Mouse (Mus musculus) MEL (cell line): ENCODE data around the gene Thap4. TPM values are rescaled to one million over a fixed set of nuclear protein-coding genes. Genes with fewer than 3 reads are reported as not detected.

Source experiments
- DNase-seq: peaks from one replicate; pipeline ENCODE4 v3.0.0; 2011; ENCODE audit warnings: low read depth, low spot score
- H3K27ac ChIP-seq: 2 replicates; pipeline ENCODE4 v1.5.1; 2012; ENCODE audit warnings: low read depth, mild to moderate bottlenecking, control low read depth, low read length, moderate library complexity; ENCODE audit not compliant: control insufficient read depth
- H3K27me3 ChIP-seq, 2 experiments: fragments of 150-350 bp in 1 of 2; sonication (generic) in 1 of 2; 2 replicates each; pipeline ENCODE4 v1.6.1; 2012; ENCODE audit warnings: low read length in 2 of 2, mild to moderate bottlenecking in 2 of 2, improper control_type of control experiment in 1 of 2, moderate library complexity in 1 of 2; ENCODE audit not compliant: insufficient read depth in 2 of 2, control insufficient read depth in 1 of 2
- H3K36me3 ChIP-seq, 2 experiments: 2 replicates each; pipeline ENCODE4 v1.6.1; 2012 to 2014; ENCODE audit warnings: low read length in 2 of 2, improper control_type of control experiment in 1 of 2, inconsistent platforms in 1 of 2, mild to moderate bottlenecking in 1 of 2; ENCODE audit not compliant: insufficient read depth in 2 of 2, control insufficient read depth in 1 of 2
- H3K4me1 ChIP-seq, 2 experiments: fragments of 150-350 bp in 1 of 2; sonication (generic) in 1 of 2; 2 replicates each; pipeline ENCODE4 v1.6.1; 2012; ENCODE audit warnings: low read length in 2 of 2, improper control_type of control experiment in 1 of 2, mild to moderate bottlenecking in 1 of 2; ENCODE audit not compliant: insufficient read depth in 2 of 2, control insufficient read depth in 1 of 2
- H3K4me3 ChIP-seq, 2 experiments: fragments of 150-350 bp in 1 of 2; sonication (generic) in 1 of 2; 2 replicates each; pipeline ENCODE4 v1.5.1; 2012; ENCODE audit warnings: low read depth in 2 of 2, low read length in 2 of 2, mild to moderate bottlenecking in 2 of 2, moderate library complexity in 2 of 2, control low read depth in 1 of 2, improper control_type of control experiment in 1 of 2; ENCODE audit not compliant: control insufficient read depth in 1 of 2, insufficient read depth in 1 of 2
- H3K79me2 ChIP-seq: 2 replicates; pipeline ENCODE4 v1.6.1; 2012; ENCODE audit warnings: mild to moderate bottlenecking, low read length, moderate library complexity; ENCODE audit not compliant: control insufficient read depth, poor library complexity, insufficient read depth
- H3K9ac ChIP-seq: 2 replicates; pipeline ENCODE4 v1.6.1; 2012; ENCODE audit warnings: low read depth, mild to moderate bottlenecking, control low read depth, low read length, moderate library complexity; ENCODE audit not compliant: control insufficient read depth, poor library complexity, severe bottlenecking
- H3K9me3 ChIP-seq: fragments of 150-350 bp; sonication (generic); replicated peaks from 2 replicates; pipeline ENCODE4 v1.6.1; 2012; ENCODE audit warnings: mild to moderate bottlenecking, low read length, improper control_type of control experiment, moderate library complexity; ENCODE audit not compliant: insufficient read depth
- CHD1 ChIP-seq: IDR thresholded peaks from 2 replicates; pipeline ENCODE4 v1.6.1; 2012; ENCODE audit warnings: low read depth, mild to moderate bottlenecking, inconsistent platforms, low read length, improper control_type of control experiment
- CHD2 ChIP-seq: IDR thresholded peaks from 2 replicates; pipeline ENCODE4 v1.6.1; 2011; ENCODE audit warnings: low read length, improper control_type of control experiment
- E2F4 ChIP-seq: IDR thresholded peaks from 2 replicates; pipeline ENCODE4 v1.6.1; 2011; ENCODE audit warnings: low read depth, low read length, improper control_type of control experiment, borderline replicate concordance
- ELF1 ChIP-seq: IDR thresholded peaks from 2 replicates; pipeline ENCODE4 v1.6.1; 2014; ENCODE audit warnings: low read depth, mild to moderate bottlenecking, inconsistent platforms, low read length, improper control_type of control experiment, moderate library complexity
- GABPA ChIP-seq: IDR thresholded peaks from 2 replicates; pipeline ENCODE4 v1.6.1; 2012; ENCODE audit warnings: low read depth, mild to moderate bottlenecking, inconsistent platforms, low read length, improper control_type of control experiment, moderate library complexity
- HCFC1 ChIP-seq: IDR thresholded peaks from 2 replicates; pipeline ENCODE4 v1.6.1; 2012; ENCODE audit warnings: low read depth, mild to moderate bottlenecking, inconsistent platforms, low read length, improper control_type of control experiment, moderate library complexity
- MAX ChIP-seq: IDR thresholded peaks from 2 replicates; pipeline ENCODE4 v1.6.1; 2011; ENCODE audit warnings: low read length, improper control_type of control experiment
- MAZ ChIP-seq: IDR thresholded peaks from 2 replicates; pipeline ENCODE4 v1.6.1; 2012; ENCODE audit warnings: low read depth, mild to moderate bottlenecking, inconsistent platforms, low read length, improper control_type of control experiment
- MEF2A ChIP-seq: IDR thresholded peaks from 2 replicates; pipeline ENCODE4 v1.6.1; 2014; ENCODE audit warnings: low read depth, mild to moderate bottlenecking, inconsistent platforms, low read length, improper control_type of control experiment; ENCODE audit not compliant: poor library complexity, insufficient replicate concordance, severe bottlenecking; ENCODE audit errors: extremely low read depth
- MYB ChIP-seq: IDR thresholded peaks from 2 replicates; pipeline ENCODE4 v1.6.1; 2011; ENCODE audit warnings: mild to moderate bottlenecking, low read depth, low read length, improper control_type of control experiment
- MYC ChIP-seq: IDR thresholded peaks from 2 replicates; pipeline ENCODE4 v1.6.1; 2011; ENCODE audit warnings: low read depth, mild to moderate bottlenecking, low read length, improper control_type of control experiment, moderate library complexity
- NELFE ChIP-seq: IDR thresholded peaks from 2 replicates; pipeline ENCODE4 v1.6.1; 2011; ENCODE audit warnings: low read depth, low read length, improper control_type of control experiment
- NRF1 ChIP-seq: IDR thresholded peaks from 2 replicates; pipeline ENCODE4 v1.6.1; 2014; ENCODE audit warnings: low read depth, mild to moderate bottlenecking, inconsistent platforms, low read length, improper control_type of control experiment, moderate library complexity; ENCODE audit not compliant: poor library complexity, insufficient read depth, severe bottlenecking
- POLR2A ChIP-seq, 2 experiments: IDR thresholded peaks; 2 replicates each; pipeline ENCODE4 v1.6.1; 2011 to 2012; ENCODE audit warnings: low read length in 2 of 2, mild to moderate bottlenecking in 2 of 2, control low read depth in 1 of 2, improper control_type of control experiment in 1 of 2, low read depth in 1 of 2, moderate library complexity in 1 of 2; ENCODE audit not compliant: control insufficient read depth in 1 of 2, insufficient read depth in 1 of 2, poor library complexity in 1 of 2
- SIN3A ChIP-seq: IDR thresholded peaks from 2 replicates; pipeline ENCODE4 v1.6.1; 2012; ENCODE audit warnings: low read length, improper control_type of control experiment, inconsistent platforms
- TBP ChIP-seq: IDR thresholded peaks from 2 replicates; pipeline ENCODE4 v1.8.0; 2011; ENCODE audit warnings: low read depth, low read length, improper control_type of control experiment
- UBTF ChIP-seq: IDR thresholded peaks from 2 replicates; pipeline ENCODE4 v1.6.1; 2012; ENCODE audit warnings: low read depth, mild to moderate bottlenecking, inconsistent platforms, low read length, improper control_type of control experiment, moderate library complexity, borderline replicate concordance; ENCODE audit not compliant: insufficient read depth
- USF1 ChIP-seq: IDR thresholded peaks from 2 replicates; pipeline ENCODE4 v1.6.1; 2014; ENCODE audit warnings: low read depth, mild to moderate bottlenecking, inconsistent platforms, low read length, improper control_type of control experiment, moderate library complexity
- USF2 ChIP-seq, 2 experiments: IDR thresholded peaks; 2 replicates each; pipeline ENCODE4 v1.6.1; 2011 to 2012; ENCODE audit warnings: improper control_type of control experiment in 2 of 2, low read length in 2 of 2, borderline replicate concordance in 1 of 2, inconsistent platforms in 1 of 2, low read depth in 1 of 2, mild to moderate bottlenecking in 1 of 2; ENCODE audit not compliant: insufficient read depth in 1 of 2
- ZC3H11A ChIP-seq: IDR thresholded peaks from 2 replicates; pipeline ENCODE4 v1.6.1; 2012; ENCODE audit warnings: low read depth, mild to moderate bottlenecking, inconsistent platforms, low read length, improper control_type of control experiment
- ZNF384 ChIP-seq: IDR thresholded peaks from 2 replicates; pipeline ENCODE4 v1.6.1; 2012; ENCODE audit warnings: low read depth, mild to moderate bottlenecking, inconsistent platforms, low read length, improper control_type of control experiment
- polyA plus RNA-seq, 2 experiments: library from polyadenylated mRNA; stranded (reverse) in 1 of 2; unstranded in 1 of 2; fragments of >175 nt in 1 of 2; fragments of >200 nt in 1 of 2; gene quantifications; 2 replicates each; pipeline versions ENCODE4 v1.2.1 to v1.2.4; 2012; ENCODE audit warnings: low replicate concordance in 2 of 2, low read depth in 1 of 2; ENCODE audit not compliant: insufficient read length in 2 of 2, insufficient read depth in 1 of 2, missing spikeins in 1 of 2
- total RNA-seq: library from RNA; depleted of rRNA; stranded (reverse); fragments of 300-350 nt; gene quantifications from 2 replicates; pipeline ENCODE4 v1.2.3, GENCODE M21; 2012

The Thap4 gene
- total and polyA plus RNA-seq, 3 experiments: 81.8 to 117 TPM; not detected in 1

DNA sequence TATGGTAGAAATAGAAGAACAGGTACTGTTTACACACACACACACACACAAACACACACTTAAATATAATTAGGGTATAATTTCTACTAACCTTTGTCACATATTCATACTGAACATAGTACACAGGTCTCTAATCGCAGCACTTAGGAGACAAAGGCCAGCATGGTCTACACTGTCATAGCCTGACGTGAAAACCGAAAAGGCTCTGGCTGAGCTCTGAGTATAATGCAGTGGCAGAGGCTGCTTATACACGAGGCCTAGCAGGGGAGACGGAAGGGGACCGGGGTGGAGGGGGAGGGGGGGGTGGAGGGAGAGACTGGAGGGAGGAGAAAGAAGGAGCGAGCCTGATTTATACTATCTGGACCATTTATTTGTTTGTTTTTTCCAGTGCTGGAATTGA, 33.1 kb downstream of the Thap4 start:
- TF ChIP-seq TBP (no peak), MYB (no peak), CHD1 (no peak), E2F4 (no peak), POLR2A (IDR thresholded peaks at IDR 0.05; ENCODE audit: control insufficient read depth in 1 of 2, insufficient read depth in 1 of 2, low read depth in 1 of 2, low read length in 2 of 2, poor library complexity in 1 of 2) (no peak), UBTF (no peak), USF2 (IDR thresholded peaks at IDR 0.05; ENCODE audit: borderline replicate concordance in 1 of 2, insufficient read depth in 1 of 2, low read depth in 1 of 2, low read length in 2 of 2) (no peak), NRF1 (no peak), SIN3A (no peak), MAX (no peak), MEF2A (no peak), ELF1 (no peak)
- TF ChIP-seq, all 39 proteins: peak for 0
- no peak for DNase-seq
- Histone ChIP-seq H3K4me3 (no peak overlapping the region), H3K4me1 (no peaks in the 10 kb centered on the region), H3K79me2 (no peaks in the 10 kb centered on the region), H3K9ac (no peak overlapping the region), H3K9me3 (no peaks in the 10 kb centered on the region), H3K27ac (no peak overlapping the region), H3K36me3 (peaks cover 0 to 2% of the 10 kb centered on the region in 2 experiments; a peak in 2 of 4 replicates), H3K27me3 (no peaks in the 10 kb centered on the region)

GRCm38 (mm10) chr1:93716166-93716565, 38.5 kb downstream of the Thap4 start:
- no peak for DNase-seq
- Histone ChIP-seq H3K36me3 (peaks cover 0 to 4% of the 10 kb centered on the region in 2 experiments; a peak in 2 of 4 replicates), H3K79me2 (no peaks in the 10 kb centered on the region), H3K4me1 (no peaks in the 10 kb centered on the region), H3K9ac (no peak overlapping the region), H3K9me3 (no peaks in the 10 kb centered on the region), H3K4me3 (no peak overlapping the region), H3K27me3 (no peaks in the 10 kb centered on the region), H3K27ac (no peak overlapping the region)
- TF ChIP-seq USF1 (no peak), MAX (no peak), CHD2 (no peak), ZC3H11A (no peak), NRF1 (no peak), GABPA (no peak), NELFE (no peak), MYC (no peak), MAZ (no peak), ZNF384 (no peak), HCFC1 (no peak)
